Mouse (Mus musculus) urinary bladder, adult 2 months (tissue): Measurements from ENCODE around the gene 1700001P01Rik. TPM values are rescaled to one million over a fixed set of nuclear protein-coding genes. Genes with fewer than 3 reads are reported as not detected.

Experiments
- DNase-seq: peaks from one replicate; pipeline ENCODE4 v3.0.0; 2022; ENCODE audit warnings: low spot score
- polyA plus RNA-seq: library from polyadenylated mRNA; depleted of rRNA; stranded (reverse); fragments of >200 nt; gene quantifications from 2 replicates; pipeline ENCODE4 v1.2.3, GENCODE M21; 2012; rRNA removed

The 1700001P01Rik gene
- 0.13 and 0.41 TPM in 2 replicates for polyA plus RNA-seq

DNA sequence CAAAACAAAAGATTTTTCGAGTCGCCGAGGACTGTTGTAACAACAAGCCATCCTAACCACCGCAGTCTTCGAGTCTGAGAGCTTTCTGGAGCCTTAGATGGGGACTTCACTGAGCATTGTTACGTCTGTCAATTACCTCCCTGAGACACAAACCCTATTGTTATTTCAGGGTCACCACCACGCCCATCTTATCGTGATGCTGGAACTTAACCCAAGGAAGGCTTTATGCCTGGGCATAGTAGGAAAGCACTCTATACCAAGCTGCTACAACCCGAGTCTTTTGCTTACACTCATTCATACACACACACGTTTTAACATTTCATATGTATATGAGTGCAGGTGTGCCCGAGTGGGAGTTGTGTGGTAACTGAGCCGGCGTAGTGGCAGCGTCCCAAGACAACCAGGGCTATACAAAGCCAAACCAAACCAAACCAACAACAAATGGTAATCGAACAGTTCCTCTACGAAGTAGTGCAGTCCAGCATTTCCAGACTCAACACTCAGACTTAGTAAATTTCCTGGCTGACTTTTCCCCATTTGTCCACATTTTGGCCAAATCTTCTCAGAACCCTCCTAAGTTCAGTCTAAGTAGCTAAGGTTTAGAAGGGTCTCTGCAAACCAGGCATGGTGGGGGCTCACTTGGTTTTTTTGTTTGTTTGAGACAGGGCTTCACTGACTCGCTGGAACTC lies at the start of gene 1700001P01Rik:
TSS of gene 1700001P01Rik (minus strand) at position 111 of the 689 bp plus-strand sequence.
- DNase-seq, result no peak

DNA sequence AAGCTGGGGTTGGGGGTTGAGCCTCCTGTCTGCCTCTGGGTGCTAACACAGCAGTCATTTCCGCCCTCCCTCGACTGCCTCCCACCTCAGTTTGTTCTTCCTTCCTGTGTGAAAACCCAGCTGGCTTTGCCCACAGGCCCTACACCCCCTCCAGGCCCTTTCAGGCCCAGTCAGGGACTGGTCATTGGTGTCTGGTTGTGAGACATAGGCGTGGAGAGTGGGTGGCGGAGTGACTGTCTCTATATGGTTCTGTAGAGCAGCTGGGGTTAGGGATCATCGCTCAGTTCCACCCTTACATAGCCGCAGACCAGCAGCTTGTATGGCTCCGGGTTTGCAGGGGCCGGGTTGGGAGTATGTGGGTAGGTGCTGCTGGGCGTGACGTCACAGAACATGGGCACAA lies 49.6 kb upstream of the 1700001P01Rik start:
- DNase-seq, result no peak

DNA sequence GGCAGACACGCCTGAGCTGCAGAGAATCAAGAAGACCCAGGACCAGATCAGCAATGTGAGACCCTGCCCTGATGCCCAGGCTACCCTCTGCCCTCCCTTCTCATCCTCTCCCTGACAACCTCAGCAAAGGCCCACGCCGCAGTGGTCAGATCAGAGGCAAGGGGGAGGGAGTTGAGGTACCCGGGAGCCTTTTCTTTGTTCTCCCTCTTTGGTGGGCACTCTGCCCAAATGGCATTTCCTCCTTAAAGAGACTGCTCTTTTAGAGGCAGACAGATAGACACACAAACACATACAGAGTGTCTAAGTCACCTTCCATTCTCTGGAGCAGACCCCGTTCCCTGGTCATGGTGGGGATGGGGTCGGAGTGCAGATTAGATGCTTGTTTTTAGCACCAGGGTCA lies 49.2 kb upstream of the 1700001P01Rik start:
- DNase-seq, result no peak

GRCm38 (mm10) chr11:97824168-97824567 lies 48.5 kb upstream of the 1700001P01Rik start:
- no peak for DNase-seq

DNA sequence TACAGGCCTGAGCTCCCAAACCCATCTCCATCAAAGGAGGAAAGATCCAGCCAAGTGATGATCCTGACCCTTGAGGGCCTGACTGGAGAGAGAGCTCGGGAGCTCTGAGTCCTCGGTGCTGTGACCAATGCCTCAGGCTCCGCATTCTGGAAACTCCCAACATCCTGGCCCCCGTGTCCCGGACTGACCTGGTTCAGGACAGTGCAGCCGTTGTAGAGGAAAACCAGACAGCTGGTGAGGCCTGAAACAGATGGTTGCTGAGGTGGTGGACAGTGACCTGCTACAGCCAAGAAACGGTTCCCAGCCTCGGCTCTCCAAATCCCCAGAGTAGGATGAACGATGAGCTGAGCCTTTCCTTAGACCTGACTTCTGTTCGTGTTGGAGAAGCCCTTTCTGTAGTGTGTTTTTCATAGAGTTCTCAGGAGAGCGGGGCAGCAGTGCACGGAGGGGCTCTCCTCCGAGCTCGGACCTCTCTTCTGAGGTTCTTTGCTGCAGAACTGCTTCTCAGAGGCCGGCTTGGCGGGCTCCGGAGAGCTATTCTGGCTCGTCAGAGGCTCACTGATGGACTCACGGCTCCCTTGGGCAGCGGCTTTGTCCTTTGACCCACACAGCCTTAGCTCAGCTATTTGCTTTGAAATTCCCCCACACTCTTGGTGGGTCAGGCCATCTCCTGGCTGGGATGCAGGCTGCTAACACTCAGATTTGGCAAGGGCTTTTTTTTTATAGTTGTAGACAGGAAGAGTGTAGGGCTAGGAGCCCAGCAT lies 47.3 kb upstream of the 1700001P01Rik start:
- no peak for DNase-seq

- no peak for DNase-seq
Measured at GRCm38 (mm10) chr11:97821401-97822064, 45.8 kb upstream of the 1700001P01Rik start.

- DNase-seq, result no peak
Measured at GRCm38 (mm10) chr11:97820840-97821239, 45.1 kb upstream of the 1700001P01Rik start.

GRCm38 (mm10) chr11:97819923-97820322 lies 44.2 kb upstream of the 1700001P01Rik start:
- DNase-seq, result no peak

GRCm38 (mm10) chr11:97819102-97819501 lies 43.4 kb upstream of the 1700001P01Rik start:
- DNase-seq, result no peak

GRCm38 (mm10) chr11:97818571-97818970 lies 42.9 kb upstream of the 1700001P01Rik start:
- no peak for DNase-seq

DNA sequence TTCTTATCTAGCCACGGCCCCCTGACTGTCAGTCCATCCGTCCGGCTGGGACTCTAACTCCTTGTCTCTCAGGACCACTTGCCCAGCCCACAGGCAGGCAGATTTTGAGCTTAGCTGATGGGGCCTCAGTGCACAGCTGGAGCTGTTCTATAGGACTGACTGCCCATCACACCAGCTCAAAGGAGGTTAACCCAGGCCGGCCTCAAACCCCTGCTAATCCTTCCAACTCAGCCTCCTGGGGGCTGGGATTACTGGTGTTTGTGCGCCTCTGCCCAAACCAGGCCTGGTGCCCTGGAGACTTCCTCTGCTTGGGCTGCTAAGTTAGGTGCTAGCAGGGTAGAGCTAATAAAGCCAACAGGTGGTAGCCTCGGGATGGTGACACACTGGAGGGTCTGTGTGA lies 42.3 kb upstream of the 1700001P01Rik start:
- no peak for DNase-seq

DNA sequence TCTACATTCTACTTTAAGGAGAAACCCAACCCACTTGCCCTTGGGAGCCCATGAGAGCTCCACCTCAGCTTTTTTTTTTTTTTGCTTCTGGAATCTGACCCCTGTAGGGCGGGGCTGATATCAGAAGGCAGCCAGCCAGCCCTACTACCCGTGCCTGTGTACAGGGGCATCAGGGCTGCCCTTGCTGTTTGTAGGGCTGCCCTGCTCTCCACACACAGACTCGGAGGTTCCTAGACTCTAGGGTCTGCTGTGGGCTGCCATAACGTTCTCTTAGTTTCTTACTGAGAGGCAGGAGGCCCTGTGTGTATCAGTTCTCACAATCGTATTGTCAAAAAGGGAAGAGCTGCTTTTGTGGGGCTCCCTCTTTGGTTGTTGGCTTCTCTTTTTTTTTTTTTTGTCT lies 41.7 kb upstream of the 1700001P01Rik start:
- DNase-seq, result no peak

DNA sequence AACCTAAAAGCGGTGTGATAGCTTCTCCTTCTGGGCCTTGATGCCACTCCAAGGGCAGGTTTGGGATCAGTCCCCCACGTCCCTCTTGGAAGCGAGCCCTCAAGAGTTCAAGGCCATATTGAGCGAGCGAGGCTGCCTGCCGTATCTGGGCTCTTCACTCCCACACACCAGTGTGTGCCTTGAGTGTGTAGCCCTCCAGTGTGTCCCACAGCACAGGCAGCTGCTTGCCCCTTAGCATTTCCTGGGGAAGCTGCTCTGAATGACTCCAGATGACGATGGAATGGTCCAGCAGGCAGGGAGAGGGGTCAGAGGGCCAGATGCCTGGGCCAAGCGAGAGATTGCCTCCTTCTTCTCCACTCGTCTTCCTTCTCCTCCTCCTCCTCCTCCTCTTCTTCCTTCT lies 41.2 kb upstream of the 1700001P01Rik start:
- no peak for DNase-seq

GRCm38 (mm10) chr11:97816176-97816575 lies 40.5 kb upstream of the 1700001P01Rik start:
- DNase-seq, result no peak

- no peak for DNase-seq
Measured at GRCm38 (mm10) chr11:97815736-97816135, 40.0 kb upstream of the 1700001P01Rik start.

- DNase-seq, result no peak
Measured at GRCm38 (mm10) chr11:97813746-97814515, 38.2 kb upstream of the 1700001P01Rik start.

DNA sequence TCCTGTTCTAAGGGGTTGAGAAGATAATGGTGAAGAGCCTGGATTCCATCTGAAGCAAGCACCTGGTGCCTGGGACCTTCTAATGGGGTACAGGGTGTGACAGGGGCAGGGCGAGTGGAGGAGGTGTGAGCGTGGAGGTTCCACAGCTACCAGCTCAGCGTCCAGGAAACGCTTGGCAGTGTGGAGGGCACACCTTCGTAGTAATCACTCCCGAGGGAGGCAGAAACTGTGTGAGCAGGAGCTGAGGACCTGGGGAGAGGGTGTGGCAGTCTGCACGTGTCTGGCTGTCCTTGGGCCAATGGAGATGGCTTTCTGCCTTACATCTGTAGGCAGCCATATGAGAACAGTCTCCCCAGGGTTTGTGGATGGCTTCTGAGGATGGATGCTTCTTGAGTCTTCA lies 37.4 kb upstream of the 1700001P01Rik start:
- DNase-seq, result no peak

DNA sequence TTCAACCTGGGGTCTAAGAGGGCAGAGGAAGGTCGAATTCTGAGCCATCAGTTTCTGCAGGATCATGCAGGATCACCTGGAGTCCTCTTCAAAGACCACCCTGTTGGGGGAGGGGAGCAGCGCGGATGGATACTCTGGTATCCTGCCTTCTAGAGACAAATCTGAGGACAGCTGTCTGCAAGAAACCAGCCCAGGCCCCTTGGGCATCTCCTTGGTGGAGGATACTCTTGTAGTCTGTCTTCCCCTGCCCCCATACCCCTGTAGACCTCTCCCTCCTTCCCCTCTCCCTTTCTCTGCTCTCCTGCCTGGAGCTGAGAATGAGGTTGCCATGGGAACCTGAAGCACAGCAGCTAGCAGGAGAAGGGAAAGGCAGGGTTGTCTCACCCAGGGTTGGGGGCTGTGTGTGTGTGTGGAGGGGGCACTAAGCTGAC lies 36.8 kb upstream of the 1700001P01Rik start:
- DNase-seq, result no peak

GRCm38 (mm10) chr11:97811569-97812362 lies 36.0 kb upstream of the 1700001P01Rik start:
- no peak for DNase-seq

DNA sequence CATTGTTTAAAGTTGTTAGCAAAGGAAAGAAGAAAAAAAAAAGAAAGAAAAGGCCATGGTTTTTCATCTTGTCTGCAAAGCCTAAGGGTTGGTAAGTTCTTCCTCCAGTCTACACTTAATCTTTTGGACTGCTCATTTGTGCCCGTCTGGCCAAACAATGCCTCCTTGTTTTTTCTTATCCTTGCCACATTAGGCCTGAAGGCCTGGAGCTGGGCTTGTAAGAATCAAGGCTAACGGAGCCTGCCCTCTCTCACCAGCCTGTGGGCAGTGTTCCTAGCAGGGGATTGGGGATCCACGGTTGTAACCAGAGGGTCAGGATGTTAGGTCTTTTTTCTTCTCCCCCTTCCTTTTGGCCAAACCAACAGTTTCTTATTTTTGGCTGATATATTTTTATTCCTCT lies 35.3 kb upstream of the 1700001P01Rik start:
- DNase-seq, result no peak

GRCm38 (mm10) chr11:97810356-97810755 lies 34.6 kb upstream of the 1700001P01Rik start:
- no peak for DNase-seq
